Mouse (Mus musculus): ENCODE results near the gene Setd2. TPM values are rescaled to one million over a fixed set of nuclear protein-coding genes. Genes with fewer than 3 reads are reported as not detected.

Gene Setd2
- polyA plus RNA-seq, 1 experiment, result 49.4 TPM

- H3K27me3 ChIP-seq (ENCODE audit: control insufficient read depth, insufficient read depth, low read length), result no peaks in the 10 kb centered on the region
- H3K27ac ChIP-seq (ENCODE audit: insufficient read depth, low read length), result 0 out of 2 replicates have a peak overlapping the region, but pooled peaks have one; percentile 6
- no peak for TF ChIP-seq CTCF (IDR thresholded peaks at IDR 0.05; ENCODE audit: extremely low read depth, insufficient read depth, insufficient read length, insufficient replicate concordance)
- no peak for TF ChIP-seq POLR2A (IDR thresholded peaks at IDR 0.05; ENCODE audit: low read depth, low read length)
- H3K36me3 ChIP-seq (ENCODE audit: control insufficient read depth, insufficient read depth, low read length), result no peaks in the 10 kb centered on the region
- WGBS, result 3% methylated on average over 4 of the region's 4 CpGs
- DNase-seq (ENCODE audit: low read depth in 1 of 2, low spot score in 2 of 2), result peak in 1 of 2 experiments; percentile 61
- peaks cover 28% of the 10 kb centered on the region; the same call in 1 of the 2 replicates for H3K4me1 ChIP-seq (ENCODE audit: control insufficient read depth, insufficient read depth, insufficient read length)
- H3K4me3 ChIP-seq (ENCODE audit: extremely low read depth, insufficient read depth, insufficient read length), result no peak overlapping the region
Observed at GRCm38 (mm10) chr9:110665912-110666311, 133.5 kb downstream of the Setd2 start.

GRCm38 (mm10) chr9:110666374-110666773 is 134.0 kb downstream of the Setd2 start:
- Histone ChIP-seq H3K36me3 (ENCODE audit: control insufficient read depth, insufficient read depth, low read length) (no peaks in the 10 kb centered on the region), H3K4me1 (ENCODE audit: control insufficient read depth, insufficient read depth, insufficient read length) (peaks cover 24% of the 10 kb centered on the region; the same call in 1 of the 2 replicates), H3K4me3 (ENCODE audit: extremely low read depth, insufficient read depth, insufficient read length) (no peak overlapping the region), H3K27ac (ENCODE audit: insufficient read depth, low read length) (peak overlapping the region; percentile 26; the same call in 1 of the 2 replicates), H3K27me3 (ENCODE audit: control insufficient read depth, insufficient read depth, low read length) (no peaks in the 10 kb centered on the region)
- WGBS, result 23% methylated on average over 8 of the region's 8 CpGs
- no peak for DNase-seq (ENCODE audit: low read depth in 1 of 2, low spot score in 2 of 2)
- no peak for TF ChIP-seq POLR2A (IDR thresholded peaks at IDR 0.05; ENCODE audit: low read depth, low read length)
- no peak for TF ChIP-seq CTCF (IDR thresholded peaks at IDR 0.05; ENCODE audit: extremely low read depth, insufficient read depth, insufficient read length, insufficient replicate concordance)

- no peaks in the 10 kb centered on the region for H3K27me3 ChIP-seq (ENCODE audit: control insufficient read depth, insufficient read depth, low read length)
- 38% methylated on average over 4 of the region's 4 CpGs for WGBS
- H3K4me3 ChIP-seq (ENCODE audit: extremely low read depth, insufficient read depth, insufficient read length), result no peak overlapping the region
- no peak for TF ChIP-seq POLR2A (IDR thresholded peaks at IDR 0.05; ENCODE audit: low read depth, low read length)
- no peak for TF ChIP-seq CTCF (IDR thresholded peaks at IDR 0.05; ENCODE audit: extremely low read depth, insufficient read depth, insufficient read length, insufficient replicate concordance)
- H3K36me3 ChIP-seq (ENCODE audit: control insufficient read depth, insufficient read depth, low read length), result no peaks in the 10 kb centered on the region
- no peak overlapping the region for H3K27ac ChIP-seq (ENCODE audit: insufficient read depth, low read length)
- DNase-seq (ENCODE audit: low read depth in 1 of 2, low spot score in 2 of 2), result no peak
- peaks cover 18% of the 10 kb centered on the region; the same call in 1 of the 2 replicates for H3K4me1 ChIP-seq (ENCODE audit: control insufficient read depth, insufficient read depth, insufficient read length)
Observed at GRCm38 (mm10) chr9:110667219-110667836, 134.9 kb downstream of the Setd2 start.

Other genes starting within 250 kb of the Setd2 start
- gene Elp6, start 227.4 kb upstream of the Setd2 start, polyA plus RNA-seq (2012; rRNA removed), result 8.0 and 9.4 TPM in 2 replicates
- 40.4 and 44.7 TPM in 2 replicates for gene Scap, start 199.3 kb upstream of the Setd2 start, polyA plus RNA-seq (2012; rRNA removed)
- 35.8 and 35.9 TPM in 2 replicates for gene Ptpn23, start 124.4 kb upstream of the Setd2 start, polyA plus RNA-seq (2012; rRNA removed)
- 54.9 and 71.8 TPM in 2 replicates for gene Ngp, start 112.8 kb upstream of the Setd2 start, polyA plus RNA-seq (2012; rRNA removed)
- 22.5 and 23.1 TPM in 2 replicates for gene Klhl18, start 55.9 kb upstream of the Setd2 start, polyA plus RNA-seq (2012; rRNA removed)
- 1.3 and 2.1 TPM in 2 replicates for gene Kif9, start 55.6 kb upstream of the Setd2 start, polyA plus RNA-seq (2012; rRNA removed)
- 5.2 and 5.5 TPM in 2 replicates for gene Nradd, start 91.9 kb downstream of the Setd2 start, polyA plus RNA-seq (2012; rRNA removed)
- gene Nbeal2, start 121.6 kb downstream of the Setd2 start, polyA plus RNA-seq (2012; rRNA removed), result 78.9 and 82.2 TPM in 2 replicates
- 103 and 110 TPM in 2 replicates for gene Ccdc12, start 123.9 kb downstream of the Setd2 start, polyA plus RNA-seq (2012; rRNA removed)
- 0.94 TPM in 1 of 2 replicates, not detected in the other for gene Myl3, start 209.3 kb downstream of the Setd2 start, polyA plus RNA-seq (2012; rRNA removed)
- gene Pth1r, start 214.5 kb downstream of the Setd2 start, polyA plus RNA-seq (2012; rRNA removed), result 11.0 and 14.0 TPM in 2 replicates